Mouse (Mus musculus): ENCODE results near the gene Slain1.

DNA sequence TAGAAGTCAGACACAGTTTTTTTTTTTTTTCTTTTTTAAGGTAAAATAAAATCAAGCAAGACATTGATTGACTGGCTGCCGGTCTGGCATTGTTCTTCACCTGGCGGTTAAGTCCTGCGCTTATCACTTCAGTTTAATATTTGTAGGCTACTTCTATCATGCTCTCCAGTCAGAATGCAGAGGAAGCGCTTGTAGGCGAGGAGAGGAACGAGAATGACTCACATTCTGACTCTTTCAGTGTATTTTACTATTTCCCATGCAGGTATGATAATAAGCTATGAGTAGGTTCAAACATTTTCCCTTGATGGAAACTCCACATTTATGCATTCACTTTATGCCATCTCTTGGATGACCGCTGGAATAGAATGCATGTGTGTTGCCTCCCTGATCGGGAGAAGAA, 17.0 kb downstream of the Slain1 start:
- TF ChIP-seq CTCF (IDR thresholded peaks at IDR 0.05; ENCODE audit: control insufficient read depth, insufficient read depth, insufficient replicate concordance, low read depth, low read length) (no peak), POLR2A (IDR thresholded peaks at IDR 0.05; ENCODE audit: control insufficient read depth, low read depth, low read length) (no peak)

Data from testis, adult 2 months (tissue).